Mouse (Mus musculus) heart, embryonic 14.5 days (tissue): Measurements from ENCODE around the gene Atf7. TPM values are rescaled to one million over a fixed set of nuclear protein-coding genes. Genes with fewer than 3 reads are reported as not detected.

Experiments
- ATAC-seq: fragments of 200-750 bp; cut with Nextera tagmentation; 2 replicates; pipeline ENCODE4 v1.8.0; 2017; ENCODE audit warnings: low read depth, moderate TSS enrichment; ENCODE audit not compliant: insufficient number of reproducible peaks, insufficient read depth, low FRiP score
- H3K27ac ChIP-seq, 2 experiments: fragments of 200-500 bp in 1 of 2; fragments of 300-500 bp in 1 of 2; sonication (generic) in 1 of 2; replicated peaks in 1 of 2; 2 replicates each; pipeline ENCODE4 v1.5.1; 2012 to 2014; ENCODE audit warnings: low read depth in 2 of 2, low read length in 2 of 2, control low read depth in 1 of 2, mild to moderate bottlenecking in 1 of 2, mixed read lengths in 1 of 2; ENCODE audit not compliant: control insufficient read depth in 1 of 2, insufficient read depth in 1 of 2
- H3K27me3 ChIP-seq: fragments of 300-500 bp; sonication (generic); 2 replicates; pipeline ENCODE4 v1.6.1; 2014; ENCODE audit warnings: mild to moderate bottlenecking, low read length, control low read depth; ENCODE audit not compliant: control insufficient read depth, insufficient read depth
- H3K36me3 ChIP-seq: fragments of 300-500 bp; sonication (generic); 2 replicates; pipeline ENCODE4 v1.6.1; 2014; ENCODE audit warnings: mild to moderate bottlenecking, control low read depth, low read length, mixed read lengths; ENCODE audit not compliant: control insufficient read depth, insufficient read depth
- H3K4me1 ChIP-seq, 2 experiments: fragments of 200-500 bp in 1 of 2; fragments of 300-500 bp in 1 of 2; sonication (generic) in 1 of 2; 2 replicates each; pipeline ENCODE4 v1.6.1; 2012 to 2014; ENCODE audit warnings: low read length in 2 of 2, control low read depth in 1 of 2, mixed read lengths in 1 of 2; ENCODE audit not compliant: control insufficient read depth in 2 of 2, insufficient read depth in 2 of 2
- H3K4me2 ChIP-seq: fragments of 300-500 bp; sonication (generic); 2 replicates; pipeline ENCODE4 v1.6.1; 2014; ENCODE audit warnings: mild to moderate bottlenecking, low read length
- H3K4me3 ChIP-seq, 2 experiments: fragments of 200-500 bp in 1 of 2; fragments of 300-500 bp in 1 of 2; sonication (generic) in 1 of 2; 2 replicates each; pipeline ENCODE4 v1.5.1; 2012 to 2014; ENCODE audit warnings: low read length in 2 of 2, mild to moderate bottlenecking in 2 of 2, control low read depth in 1 of 2, low read depth in 1 of 2, moderate library complexity in 1 of 2; ENCODE audit not compliant: control insufficient read depth in 1 of 2, insufficient read depth in 1 of 2
- H3K9ac ChIP-seq: fragments of 300-500 bp; sonication (generic); 2 replicates; pipeline ENCODE4 v1.6.1; 2014; ENCODE audit warnings: mild to moderate bottlenecking, low read length
- H3K9me3 ChIP-seq: fragments of 300-500 bp; sonication (generic); 2 replicates; pipeline ENCODE4 v1.6.1; 2016; ENCODE audit warnings: low read length, control low read depth; ENCODE audit not compliant: control insufficient read depth
- WGBS: fragments of 180-500 bp; shearing (Covaris S2); extraction: QIAGEN DNeasy Blood & Tissue Kit; methylation state at CpG from one replicate; pipeline ENCODE4 v1.1.7; 2014; 5-methylcytosine and 5-hydroxymethylcytosine counted together
- polyA plus RNA-seq: library from polyadenylated mRNA; unstranded; fragments of >200 nt; fragmentation: Nextera tagmentation; extraction: Ambion mirVana; gene quantifications from 2 replicates; pipeline ENCODE4 v1.2.1, GENCODE M21; 2014

Gene Atf7
- polyA plus RNA-seq, 1 experiment from 2014 or later: 29.7 TPM

- Histone ChIP-seq H3K4me2 (no peak overlapping the region), H3K4me1 (peaks cover 2 to 23% of the 10 kb centered on the region in 2 experiments; a peak in 3 of 4 replicates), H3K4me3 (no peak overlapping the region), H3K27ac (no peak overlapping the region), H3K36me3 (0 out of 2 replicates have a peak, but pooled peaks cover 9% of the 10 kb centered on the region), H3K9me3 (no peaks in the 10 kb centered on the region), H3K27me3 (no peaks in the 10 kb centered on the region), H3K9ac (no peak overlapping the region)
- WGBS: 31% methylated on average over 1 of the region's 1 CpGs
- ATAC-seq: no peak
Measured at GRCm38 (mm10) chr15:102592674-102593073, 32.6 kb downstream of the Atf7 start.

GRCm38 (mm10) chr15:102590567-102590966, 34.7 kb downstream of the Atf7 start:
- Histone ChIP-seq H3K9ac (no peak overlapping the region), H3K36me3 (0 out of 2 replicates have a peak, but pooled peaks cover 9% of the 10 kb centered on the region), H3K4me3 (no peak overlapping the region), H3K27ac (peak overlapping the region in 1 of 2 experiments; percentile 57; a peak in 2 of 4 replicates), H3K4me2 (no peak overlapping the region), H3K4me1 (peaks cover 2 to 23% of the 10 kb centered on the region in 2 experiments; a peak in 3 of 4 replicates), H3K27me3 (no peaks in the 10 kb centered on the region), H3K9me3 (no peaks in the 10 kb centered on the region)
- WGBS: 51% methylated on average over 1 of the region's 1 CpGs
- no peak for ATAC-seq

- Histone ChIP-seq H3K4me1 (peaks cover 2 to 20% of the 10 kb centered on the region in 2 experiments; a peak in 3 of 4 replicates), H3K9me3 (no peaks in the 10 kb centered on the region), H3K4me2 (no peak overlapping the region), H3K36me3 (0 out of 2 replicates have a peak, but pooled peaks cover 9% of the 10 kb centered on the region), H3K27me3 (no peaks in the 10 kb centered on the region), H3K27ac (0 out of 4 replicates have a peak overlapping the region, but pooled peaks of 1 of the 2 experiments have one; percentile 57), H3K9ac (no peak overlapping the region), H3K4me3 (no peak overlapping the region)
- 95% methylated on average over 8 of the region's 8 CpGs for WGBS
- no peak for ATAC-seq
Measured at GRCm38 (mm10) chr15:102589826-102590225, 35.4 kb downstream of the Atf7 start.

GRCm38 (mm10) chr15:102585501-102585900, 39.8 kb downstream of the Atf7 start:
- no peak for ATAC-seq
- no peaks in the 10 kb centered on the region for H3K9me3 ChIP-seq
- H3K27ac ChIP-seq: no peak overlapping the region
- H3K27me3 ChIP-seq: no peaks in the 10 kb centered on the region
- H3K4me2 ChIP-seq: no peak overlapping the region
- WGBS: 95% methylated on average over 5 of the region's 5 CpGs
- H3K4me3 ChIP-seq: no peak overlapping the region
- 0 out of 2 replicates have a peak, but pooled peaks cover 4% of the 10 kb centered on the region for H3K36me3 ChIP-seq
- H3K9ac ChIP-seq: no peak overlapping the region
- peaks cover 0 to 5% of the 10 kb centered on the region in 2 experiments; a peak in 3 of 4 replicates for H3K4me1 ChIP-seq

- Histone ChIP-seq H3K27ac (no peak overlapping the region), H3K9me3 (no peaks in the 10 kb centered on the region), H3K9ac (no peak overlapping the region), H3K36me3 (0 out of 2 replicates have a peak, but pooled peaks cover 4% of the 10 kb centered on the region), H3K4me2 (no peak overlapping the region), H3K27me3 (no peaks in the 10 kb centered on the region), H3K4me1 (no peaks in the 10 kb centered on the region), H3K4me3 (no peak overlapping the region)
- no peak for ATAC-seq
- WGBS: 72% methylated on average over 8 of the region's 8 CpGs
Measured at GRCm38 (mm10) chr15:102583708-102584383, 41.4 kb downstream of the Atf7 start.

DNA sequence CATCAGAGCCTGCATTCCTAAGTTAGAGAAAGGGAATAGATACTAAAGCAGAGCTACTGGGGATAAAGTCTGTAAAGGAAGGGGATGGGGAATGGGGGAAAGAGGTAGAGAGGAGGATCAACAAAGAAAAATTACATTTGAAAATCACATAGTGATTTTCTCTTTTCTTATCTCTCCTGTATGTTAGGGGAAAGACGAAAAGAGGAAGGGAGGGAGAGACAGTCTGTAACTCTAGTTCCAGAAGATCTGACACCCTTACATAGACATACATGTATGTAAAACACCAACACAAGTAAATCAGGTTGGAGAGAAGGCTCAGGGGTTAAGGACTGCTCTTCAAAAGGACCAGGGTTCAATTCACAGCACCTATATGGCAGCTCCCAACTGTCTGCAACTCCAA, 44.1 kb downstream of the Atf7 start:
- no peak overlapping the region for H3K4me2 ChIP-seq
- 56% methylated on average over 1 of the region's 1 CpGs for WGBS
- H3K36me3 ChIP-seq: 0 out of 2 replicates have a peak, but pooled peaks cover 4% of the 10 kb centered on the region
- no peak overlapping the region for H3K4me3 ChIP-seq
- H3K4me1 ChIP-seq: no peaks in the 10 kb centered on the region
- no peaks in the 10 kb centered on the region for H3K9me3 ChIP-seq
- no peak overlapping the region for H3K9ac ChIP-seq
- no peak for ATAC-seq
- H3K27ac ChIP-seq: no peak overlapping the region
- no peaks in the 10 kb centered on the region for H3K27me3 ChIP-seq

DNA sequence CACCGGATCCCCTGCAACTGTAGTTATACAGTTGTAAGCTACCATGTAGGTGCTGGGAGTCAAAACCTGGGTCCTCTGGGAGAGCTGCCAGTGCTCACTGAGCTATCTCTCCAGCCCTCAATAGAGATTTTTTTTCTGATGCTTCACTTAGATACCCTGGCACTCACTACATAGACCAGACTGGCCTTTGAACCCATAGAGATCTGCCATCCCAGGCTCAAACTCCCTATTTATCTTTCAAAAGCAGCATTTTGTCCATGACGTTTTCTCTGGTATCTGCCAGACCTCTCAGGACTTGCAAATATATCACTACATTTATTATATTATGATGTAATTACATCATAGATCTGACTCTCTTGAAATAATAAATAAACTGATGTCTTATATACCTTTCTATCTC, 46.9 kb downstream of the Atf7 start:
- ATAC-seq: no peak
- H3K27ac ChIP-seq: no peak overlapping the region
- no peak overlapping the region for H3K4me3 ChIP-seq
- no peak overlapping the region for H3K9ac ChIP-seq
- H3K9me3 ChIP-seq: no peaks in the 10 kb centered on the region
- H3K4me1 ChIP-seq: no peaks in the 10 kb centered on the region
- H3K4me2 ChIP-seq: no peak overlapping the region
- no peaks in the 10 kb centered on the region for H3K27me3 ChIP-seq
- 0 out of 2 replicates have a peak, but pooled peaks cover 4% of the 10 kb centered on the region for H3K36me3 ChIP-seq
- WGBS: 92% methylated on average over 2 of the region's 2 CpGs
